Mouse (Mus musculus) forebrain, embryonic 11.5 days (tissue): ENCODE measurements around the gene Tmem247. TPM values are rescaled to one million over a fixed set of nuclear protein-coding genes. Genes with fewer than 3 reads are reported as not detected.

ENCODE experiments used
- ATAC-seq: fragments of 200-750 bp; cut with Nextera tagmentation; replicated peaks from 2 replicates; pipeline ENCODE4 v1.8.0; 2017; ENCODE audit warnings: moderate TSS enrichment; ENCODE audit not compliant: low FRiP score
- DNase-seq: peaks from one replicate; pipeline ENCODE4 v3.0.0-alpha.2; 2017; ENCODE audit warnings: low spot score
- H3K27ac ChIP-seq: fragments of 300-500 bp; sonication (generic); 2 replicates; pipeline ENCODE4 v1.5.1; 2014; ENCODE audit warnings: low read depth, low read length
- H3K27me3 ChIP-seq: fragments of 300-500 bp; sonication (generic); 2 replicates; pipeline ENCODE4 v1.6.1; 2014; ENCODE audit warnings: mild to moderate bottlenecking, low read length, mixed read lengths; ENCODE audit not compliant: control insufficient read depth, insufficient read depth
- H3K36me3 ChIP-seq: fragments of 300-500 bp; sonication (generic); 2 replicates; pipeline ENCODE4 v1.6.1; 2014; ENCODE audit warnings: mild to moderate bottlenecking, low read length, moderate library complexity, mixed read lengths; ENCODE audit not compliant: control insufficient read depth, insufficient read depth
- H3K4me1 ChIP-seq: fragments of 300-500 bp; sonication (generic); replicated peaks from 2 replicates; pipeline ENCODE4 v1.6.1; 2014; ENCODE audit warnings: low read length, mixed read lengths; ENCODE audit not compliant: control insufficient read depth, insufficient read depth
- H3K4me2 ChIP-seq: fragments of 300-500 bp; sonication (generic); 2 replicates; pipeline ENCODE4 v1.6.1; 2014; ENCODE audit warnings: low read depth, mild to moderate bottlenecking, low read length, moderate library complexity, mixed read lengths; ENCODE audit not compliant: severe bottlenecking
- H3K4me3 ChIP-seq: fragments of 300-500 bp; sonication (generic); 2 replicates; pipeline ENCODE4 v1.5.1; 2014; ENCODE audit warnings: low read depth, low read length
- H3K9ac ChIP-seq: fragments of 300-500 bp; sonication (generic); 2 replicates; pipeline ENCODE4 v1.6.1; 2014; ENCODE audit warnings: low read length
- H3K9me3 ChIP-seq: fragments of 300-500 bp; sonication (generic); 2 replicates; pipeline ENCODE4 v1.6.1; 2016; ENCODE audit warnings: low read length, mixed read lengths; ENCODE audit not compliant: control insufficient read depth
- WGBS: fragments of 180-500 bp; shearing (Covaris S2); extraction: QIAGEN DNeasy Blood & Tissue Kit; methylation state at CpG from one replicate; pipeline ENCODE4 v1.1.7; 2014; 5-methylcytosine and 5-hydroxymethylcytosine counted together
- polyA plus RNA-seq: library from polyadenylated mRNA; unstranded; fragments of >200 nt; fragmentation: Nextera tagmentation; extraction: Ambion mirVana; gene quantifications from 2 replicates; pipeline ENCODE4 v1.2.1, GENCODE M21; 2014

Tmem247 gene
- polyA plus RNA-seq, 1 experiment from 2014 or later, result not detected

GRCm38 (mm10) chr17:86946078-86946477, 28.9 kb downstream of the Tmem247 start:
- Histone ChIP-seq H3K27me3 (no peaks in the 10 kb centered on the region), H3K27ac (no peak overlapping the region), H3K9me3 (no peaks in the 10 kb centered on the region), H3K9ac (no peak overlapping the region), H3K4me1 (no peaks in the 10 kb centered on the region), H3K4me3 (no peak overlapping the region), H3K4me2 (no peak overlapping the region), H3K36me3 (no peaks in the 10 kb centered on the region)
- DNase-seq, result no peak
- WGBS, result 45% methylated on average over 4 of the region's 4 CpGs
- ATAC-seq, result no peak

- H3K4me1 ChIP-seq, result no peaks in the 10 kb centered on the region
- H3K9me3 ChIP-seq, result no peaks in the 10 kb centered on the region
- ATAC-seq (peak; percentile 15; the same call in 1 of the 2 replicates), DNase-seq (no peak)
- no peaks in the 10 kb centered on the region for H3K27me3 ChIP-seq
- no peak within 1 kb of the TSS for H3K4me2 ChIP-seq
- H3K4me3 ChIP-seq, result no peak within 1 kb of the TSS
- no peaks in the 10 kb centered on the region for H3K36me3 ChIP-seq
- WGBS, result 78% methylated on average over 28 of the region's 28 CpGs
- no peak within 1 kb of the TSS for H3K27ac ChIP-seq
- H3K9ac ChIP-seq, result no peak within 1 kb of the TSS
Observed at GRCm38 (mm10) chr17:86947840-86948796, 31.0 kb downstream of the Tmem247 start, which contains the start of gene Atp6v1e2. Gene Atp6v1e2, minus strand, starts transcription at chr17:86947897.

GRCm38 (mm10) chr17:86948801-86949200, 31.7 kb downstream of the Tmem247 start:
- H3K27ac ChIP-seq, result no peak overlapping the region
- no peak for ATAC-seq

GRCm38 (mm10) chr17:86957239-86957638, 40.1 kb downstream of the Tmem247 start:
- H3K9ac ChIP-seq, result no peak overlapping the region
- H3K27me3 ChIP-seq, result no peaks in the 10 kb centered on the region
- H3K27ac ChIP-seq, result no peak overlapping the region
- H3K4me1 ChIP-seq, result no peaks in the 10 kb centered on the region; the same call in 1 of the 2 replicates
- no peaks in the 10 kb centered on the region for H3K36me3 ChIP-seq
- DNase-seq (no peak), ATAC-seq (no peak)
- H3K4me2 ChIP-seq, result no peak overlapping the region
- no peaks in the 10 kb centered on the region for H3K9me3 ChIP-seq
- H3K4me3 ChIP-seq, result no peak overlapping the region
- WGBS, result 96% methylated on average over 5 of the region's 5 CpGs

More at GRCm38 (mm10) chr17:86948801-86949200, 31.7 kb downstream of the Tmem247 start:
- 86% methylated on average over 6 of the region's 6 CpGs for WGBS
- Histone ChIP-seq H3K27me3 (no peaks in the 10 kb centered on the region), H3K36me3 (no peaks in the 10 kb centered on the region), H3K9ac (no peak overlapping the region), H3K4me3 (no peak overlapping the region), H3K4me2 (no peak overlapping the region), H3K9me3 (no peaks in the 10 kb centered on the region), H3K4me1 (no peaks in the 10 kb centered on the region)
- DNase-seq, result no peak

GRCm38 (mm10) chr17:86957968-86958367, 40.8 kb downstream of the Tmem247 start:
- no peak overlapping the region for H3K4me3 ChIP-seq
- H3K4me2 ChIP-seq, result no peak overlapping the region
- no peak for ATAC-seq
- H3K27me3 ChIP-seq, result no peaks in the 10 kb centered on the region
- no peak for DNase-seq
- H3K9me3 ChIP-seq, result no peaks in the 10 kb centered on the region
- H3K36me3 ChIP-seq, result no peaks in the 10 kb centered on the region
- no peak overlapping the region for H3K27ac ChIP-seq
- H3K4me1 ChIP-seq, result no peaks in the 10 kb centered on the region; the same call in 1 of the 2 replicates
- H3K9ac ChIP-seq, result no peak overlapping the region
- 94% methylated on average over 14 of the region's 14 CpGs for WGBS

GRCm38 (mm10) chr17:86961301-86961841, 44.2 kb downstream of the Tmem247 start:
- Histone ChIP-seq H3K27ac (no peak overlapping the region), H3K9ac (no peak overlapping the region), H3K36me3 (no peaks in the 10 kb centered on the region), H3K4me1 (no peaks in the 10 kb centered on the region; the same call in 1 of the 2 replicates), H3K4me2 (no peak overlapping the region), H3K4me3 (no peak overlapping the region), H3K27me3 (no peaks in the 10 kb centered on the region), H3K9me3 (no peaks in the 10 kb centered on the region)
- 71% methylated on average over 8 of the region's 8 CpGs for WGBS
- DNase-seq (no peak), ATAC-seq (no peak)

- whole genome bisulfite sequencing, result under 1% methylated on average over 24 of the region's 24 CpGs
- Histone ChIP-seq H3K36me3 (no peaks in the 10 kb centered on the region), H3K27me3 (no peaks in the 10 kb centered on the region), H3K9me3 (no peaks in the 10 kb centered on the region), H3K4me2 (peak overlapping the region; percentile 83), H3K27ac (peak overlapping the region; percentile 61), H3K9ac (peak overlapping the region; percentile 86), H3K4me1 (no peaks in the 10 kb centered on the region; the same call in 1 of the 2 replicates), H3K4me3 (peak overlapping the region; percentile 76)
- ATAC-seq (peak; percentile 57), DNase-seq (peak; percentile 90)
Observed at GRCm38 (mm10) chr17:86962297-86962893, 45.2 kb downstream of the Tmem247 start.

GRCm38 (mm10) chr17:86962894-86963585, 45.9 kb downstream of the Tmem247 start, which contains the start of gene Rhoq:
Gene Rhoq, plus strand, starts transcription at chr17:86963082.
- ATAC-seq (peak; percentile 90), DNase-seq (peak; percentile 94)
- Histone ChIP-seq H3K4me3 (peak within 1 kb of the TSS; percentile 76), H3K9me3 (no peaks in the 10 kb centered on the region), H3K4me2 (peak within 1 kb of the TSS; percentile 83), H3K4me1 (no peaks in the 10 kb centered on the region; the same call in 1 of the 2 replicates), H3K27ac (peak within 1 kb of the TSS; percentile 61), H3K36me3 (no peaks in the 10 kb centered on the region), H3K27me3 (no peaks in the 10 kb centered on the region), H3K9ac (peak within 1 kb of the TSS; percentile 86)
- under 1% methylated on average over 55 of the region's 86 CpGs for WGBS
